Mouse (Mus musculus): ENCODE data around the gene Ikbkg.

DNA sequence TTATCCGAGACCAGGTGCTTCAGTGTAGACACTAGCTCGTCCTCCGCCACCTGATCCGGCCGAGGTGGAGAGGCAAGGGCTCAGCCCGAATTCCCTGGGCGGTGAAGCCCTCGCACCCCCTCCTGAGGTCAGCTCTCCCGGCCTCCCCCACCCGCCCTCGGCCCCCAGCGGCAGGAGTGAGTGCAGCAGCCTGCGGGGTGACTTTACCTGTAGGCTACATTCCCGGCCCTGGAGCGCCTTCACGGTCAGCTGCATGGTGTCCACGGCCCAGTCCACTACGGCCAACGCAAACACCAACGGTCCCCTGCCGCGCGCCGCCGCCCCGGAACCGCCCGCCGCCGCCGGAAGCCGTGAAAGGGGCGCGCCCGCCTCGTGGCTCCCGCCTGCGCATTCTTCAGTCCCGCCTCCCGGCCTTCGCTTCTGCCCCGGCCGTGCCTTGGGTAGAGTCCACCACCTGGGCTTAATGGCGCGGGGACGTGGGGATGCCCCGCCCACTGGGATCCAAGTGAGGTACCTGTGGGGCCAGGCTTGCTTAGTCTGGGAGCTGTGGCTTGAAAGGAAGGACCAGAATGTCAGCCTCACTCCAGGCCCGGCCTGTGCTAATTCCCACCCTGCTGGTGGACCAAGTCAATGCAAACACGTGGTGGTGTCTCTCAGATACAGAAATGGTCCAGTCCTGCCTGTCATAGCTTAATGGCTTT is 24.7 kb upstream of the Ikbkg start:
- TF ChIP-seq CTCF (IDR thresholded peaks at IDR 0.05; ENCODE audit: low read depth) (no peak), EP300 (IDR thresholded peaks at IDR 0.05; ENCODE audit: low read depth) (no peak)

All from heart, postnatal 0 days (tissue).